Mouse (Mus musculus) forebrain, embryonic 13.5 days (tissue): ENCODE results near the gene Inpp5e. TPM values are rescaled to one million over a fixed set of nuclear protein-coding genes. Genes with fewer than 3 reads are reported as not detected.

Source experiments
- ATAC-seq: fragments of 200-750 bp; cut with Nextera tagmentation; 2 replicates; pipeline ENCODE4 v1.8.0; 2017
- H3K27ac ChIP-seq: fragments of 300-500 bp; sonication (generic); 2 replicates; pipeline ENCODE4 v1.5.1; 2015; ENCODE audit warnings: inconsistent platforms, mild to moderate bottlenecking, moderate library complexity
- H3K27me3 ChIP-seq: fragments of 300-500 bp; sonication (generic); 2 replicates; pipeline ENCODE4 v1.6.1; 2015; ENCODE audit warnings: mild to moderate bottlenecking, inconsistent platforms
- H3K36me3 ChIP-seq: fragments of 300-500 bp; sonication (generic); 2 replicates; pipeline ENCODE4 v1.6.1; 2015; ENCODE audit warnings: mild to moderate bottlenecking, inconsistent platforms; ENCODE audit not compliant: poor library complexity, severe bottlenecking
- H3K4me1 ChIP-seq: fragments of 300-500 bp; sonication (generic); 2 replicates; pipeline ENCODE4 v1.6.1; 2015; ENCODE audit warnings: inconsistent platforms
- H3K4me2 ChIP-seq: fragments of 300-500 bp; sonication (generic); 2 replicates; pipeline ENCODE4 v1.6.1; 2015; ENCODE audit warnings: inconsistent platforms, mild to moderate bottlenecking, moderate library complexity
- H3K4me3 ChIP-seq: fragments of 300-500 bp; sonication (generic); 2 replicates; pipeline ENCODE4 v1.5.1; 2015; ENCODE audit warnings: mild to moderate bottlenecking, inconsistent platforms
- H3K9ac ChIP-seq: fragments of 300-500 bp; sonication (generic); 2 replicates; pipeline ENCODE4 v1.6.1; 2015; ENCODE audit warnings: mild to moderate bottlenecking, inconsistent platforms
- H3K9me3 ChIP-seq: fragments of 300-500 bp; sonication (generic); replicated peaks from 2 replicates; pipeline ENCODE4 v1.6.1; 2016; ENCODE audit warnings: inconsistent platforms
- WGBS: fragments of 180-500 bp; shearing (Covaris S2); methylation state at CpG from one replicate; pipeline ENCODE4 v1.1.7; 2015; 5-methylcytosine and 5-hydroxymethylcytosine counted together
- polyA plus RNA-seq: library from polyadenylated mRNA; unstranded; fragments of >200 nt; fragmentation: Nextera tagmentation; extraction: Ambion mirVana; gene quantifications from 2 replicates; pipeline ENCODE4 v1.2.1, GENCODE M21; 2015

Gene Inpp5e
- polyA plus RNA-seq, 1 experiment from 2014 or later = 19.8 TPM

DNA sequence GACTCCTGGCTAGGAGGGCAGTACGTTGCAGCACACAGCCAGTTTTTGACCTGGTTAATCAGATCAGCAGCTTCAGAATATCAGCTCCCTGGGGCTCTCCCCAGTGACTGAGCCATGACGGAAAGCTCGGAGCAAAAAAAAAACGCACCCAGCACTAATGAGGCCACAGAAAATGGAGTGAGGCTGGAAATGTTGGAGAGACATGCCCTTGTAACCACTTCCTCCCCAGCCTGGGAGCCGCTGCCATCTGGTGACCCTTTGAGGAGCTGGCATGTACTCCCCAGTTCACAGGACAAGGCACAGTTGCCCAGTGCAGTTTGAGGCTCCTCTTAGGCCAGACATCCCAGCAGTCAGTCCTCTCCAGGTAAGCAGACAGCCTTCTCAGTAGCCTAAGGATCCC, 1.1 kb upstream of the Inpp5e start:
- no peak for ATAC-seq
- no peak overlapping the region for H3K27ac ChIP-seq
- H3K9ac ChIP-seq = no peak overlapping the region
- H3K36me3 ChIP-seq = peaks cover 61% of the 10 kb centered on the region
- WGBS = 71% methylated on average over 5 of the region's 5 CpGs
- no peak overlapping the region for H3K4me2 ChIP-seq
- H3K9me3 ChIP-seq = no peaks in the 10 kb centered on the region
- H3K27me3 ChIP-seq = no peaks in the 10 kb centered on the region
- H3K4me3 ChIP-seq = no peak overlapping the region
- peaks cover 39% of the 10 kb centered on the region for H3K4me1 ChIP-seq

DNA sequence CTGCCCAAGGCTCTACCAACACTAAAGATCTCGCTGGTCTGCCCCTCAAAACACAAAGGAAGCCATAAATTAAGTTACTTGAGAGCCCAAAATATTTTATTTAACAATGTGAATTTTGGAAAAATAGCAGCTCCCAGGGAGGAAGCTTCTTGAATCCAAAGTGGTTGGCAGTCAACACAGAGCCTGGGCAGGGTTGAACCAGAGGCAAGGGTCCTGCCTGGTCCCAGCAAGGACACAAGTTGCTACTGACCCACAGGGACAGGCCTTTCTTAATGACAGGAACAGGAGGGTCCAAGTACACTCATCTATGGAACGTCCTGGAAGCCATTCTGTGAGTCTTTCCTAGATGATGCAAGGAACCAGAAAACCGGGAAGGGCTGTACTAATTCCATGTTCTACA, 359 bp upstream of the Inpp5e start:
- Histone ChIP-seq H3K4me3 (peak overlapping the region; percentile 93), H3K27me3 (no peaks in the 10 kb centered on the region), H3K9ac (peak overlapping the region; percentile 94), H3K27ac (no peak overlapping the region), H3K4me1 (peaks cover 41% of the 10 kb centered on the region), H3K9me3 (no peaks in the 10 kb centered on the region), H3K36me3 (peaks cover 54% of the 10 kb centered on the region), H3K4me2 (peak overlapping the region; percentile 91)
- WGBS = 62% methylated on average over 3 of the region's 3 CpGs
- peak; percentile 25; the same call in 1 of the 2 replicates for ATAC-seq

DNA sequence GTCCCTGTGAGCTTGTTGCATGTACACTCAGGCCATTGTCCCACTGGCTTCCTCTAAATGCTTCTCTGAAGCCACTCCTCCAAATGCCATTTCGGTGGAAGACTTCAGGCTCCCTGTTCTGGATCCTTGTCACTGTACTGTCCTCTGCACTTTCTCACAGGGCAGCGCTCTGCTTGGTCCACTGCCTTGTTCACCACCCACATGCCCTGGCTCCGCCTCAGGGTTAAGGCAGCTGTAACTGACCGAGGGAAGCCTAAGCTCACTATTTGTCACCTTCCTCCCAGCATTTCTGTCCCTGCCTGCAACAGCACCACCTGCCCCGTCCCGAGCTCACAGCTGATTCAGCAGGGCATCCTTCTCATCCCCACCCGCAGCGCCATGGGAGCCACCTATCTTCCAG, 5.7 kb downstream of the Inpp5e start:
- H3K9ac ChIP-seq = no peak overlapping the region
- H3K4me1 ChIP-seq = peaks cover 34% of the 10 kb centered on the region
- H3K4me3 ChIP-seq = no peak overlapping the region
- peaks cover 48% of the 10 kb centered on the region for H3K36me3 ChIP-seq
- no peaks in the 10 kb centered on the region for H3K9me3 ChIP-seq
- no peaks in the 10 kb centered on the region for H3K27me3 ChIP-seq
- H3K4me2 ChIP-seq = no peak overlapping the region
- 83% methylated on average over 8 of the region's 8 CpGs for WGBS
- ATAC-seq = no peak
- H3K27ac ChIP-seq = no peak overlapping the region

DNA sequence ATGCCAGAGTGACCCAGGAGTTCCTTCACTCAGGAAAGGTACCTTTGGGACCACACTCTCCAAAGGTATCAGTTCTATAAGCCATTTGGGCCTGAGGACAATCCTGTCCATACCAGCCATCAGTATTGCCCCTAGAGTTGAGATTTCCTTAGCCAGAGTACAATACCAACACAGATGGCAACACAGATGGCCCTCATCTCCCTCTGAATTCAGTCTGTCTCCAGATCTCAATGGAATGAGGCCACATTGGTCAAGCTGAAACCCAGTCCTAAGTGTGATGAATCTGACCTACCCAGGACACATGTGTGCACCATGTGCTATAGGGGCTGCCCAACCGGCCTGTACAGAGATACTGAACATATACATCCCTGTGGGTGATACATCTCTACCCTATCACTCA, 6.7 kb downstream of the Inpp5e start:
- H3K4me2 ChIP-seq = no peak overlapping the region
- 89% methylated on average over 1 of the region's 1 CpGs for WGBS
- ATAC-seq = no peak
- H3K4me3 ChIP-seq = no peak overlapping the region
- no peak overlapping the region for H3K27ac ChIP-seq
- H3K4me1 ChIP-seq = peaks cover 24% of the 10 kb centered on the region
- no peak overlapping the region for H3K9ac ChIP-seq
- no peaks in the 10 kb centered on the region for H3K9me3 ChIP-seq
- peaks cover 58% of the 10 kb centered on the region for H3K36me3 ChIP-seq
- H3K27me3 ChIP-seq = no peaks in the 10 kb centered on the region

DNA sequence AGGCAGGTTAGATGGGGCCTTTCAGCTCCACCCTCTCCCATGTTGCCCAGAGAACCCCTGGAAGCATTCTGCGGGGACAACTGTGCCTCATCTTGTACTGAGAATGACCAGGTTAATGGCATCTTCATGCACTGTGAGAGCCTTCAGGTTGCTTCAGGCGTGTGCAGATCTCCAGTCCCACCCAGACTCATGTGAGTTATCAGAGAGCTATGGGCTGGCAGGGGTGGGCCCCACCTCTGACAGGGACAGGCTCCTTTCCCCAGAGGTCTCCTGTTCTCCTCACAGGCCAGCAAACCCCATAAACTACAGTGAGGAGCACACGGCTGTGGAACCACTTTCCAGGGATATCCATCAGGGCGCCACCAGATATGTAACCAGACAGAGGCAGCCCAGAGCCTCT, 8.0 kb downstream of the Inpp5e start:
- 88% methylated on average over 4 of the region's 4 CpGs for WGBS
- peaks cover 63% of the 10 kb centered on the region for H3K36me3 ChIP-seq

DNA sequence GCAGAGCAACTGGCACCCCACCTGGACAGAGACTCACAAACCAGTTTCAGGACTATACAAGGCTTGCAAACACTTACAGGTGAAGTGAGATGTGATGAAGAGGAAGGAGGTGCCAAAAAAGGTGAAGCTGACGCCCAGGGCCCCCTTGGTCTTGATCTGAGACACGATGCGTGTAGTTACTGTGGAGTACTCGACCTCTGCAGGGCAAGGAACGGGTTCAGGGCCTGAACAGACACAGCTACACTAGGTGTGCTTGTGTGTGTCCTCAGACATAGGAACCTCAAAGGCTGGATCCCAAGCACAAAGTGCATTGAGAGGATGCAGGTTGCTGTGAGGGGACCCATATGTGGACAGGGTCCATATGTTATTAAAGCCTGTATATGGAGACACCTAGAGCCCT, 8.7 kb downstream of the Inpp5e start:
- Histone ChIP-seq H3K27me3 (no peaks in the 10 kb centered on the region), H3K36me3 (peaks cover 68% of the 10 kb centered on the region), H3K9me3 (no peaks in the 10 kb centered on the region), H3K4me2 (no peak overlapping the region), H3K27ac (no peak overlapping the region), H3K4me3 (no peak overlapping the region), H3K9ac (no peak overlapping the region), H3K4me1 (peaks cover 4% of the 10 kb centered on the region)
- no peak for ATAC-seq
- 84% methylated on average over 5 of the region's 5 CpGs for WGBS

More for the DNA sequence above, 8.0 kb downstream of the Inpp5e start:
- Histone ChIP-seq H3K4me2 (no peak overlapping the region), H3K4me3 (no peak overlapping the region), H3K27me3 (no peaks in the 10 kb centered on the region), H3K27ac (no peak overlapping the region), H3K9me3 (no peaks in the 10 kb centered on the region), H3K4me1 (peaks cover 11% of the 10 kb centered on the region), H3K9ac (no peak overlapping the region)
- ATAC-seq = no peak

DNA sequence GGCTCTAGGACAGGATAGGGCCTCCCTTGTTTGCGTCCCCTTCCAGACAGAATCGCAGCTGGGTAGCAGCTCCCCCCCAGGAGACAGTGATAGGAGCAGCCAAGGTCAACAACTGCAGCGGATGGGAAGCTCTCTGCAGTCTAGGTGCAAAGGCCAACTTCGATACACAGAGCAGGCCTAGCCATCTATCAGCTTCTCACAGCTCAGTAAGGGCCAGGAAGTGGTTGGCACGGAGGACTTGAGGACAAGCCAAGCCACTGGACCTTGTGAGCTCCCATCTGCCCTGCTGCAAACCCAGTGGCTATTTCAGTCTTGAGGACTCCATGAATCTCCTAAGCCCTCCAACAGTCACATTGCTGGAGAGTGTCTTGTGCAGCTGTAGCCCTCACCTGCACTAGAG, 9.4 kb downstream of the Inpp5e start:
- WGBS = 84% methylated on average over 5 of the region's 5 CpGs
- Histone ChIP-seq H3K4me2 (no peak overlapping the region), H3K9ac (no peak overlapping the region), H3K9me3 (no peaks in the 10 kb centered on the region), H3K27me3 (no peaks in the 10 kb centered on the region), H3K4me1 (no peaks in the 10 kb centered on the region), H3K4me3 (no peak overlapping the region), H3K36me3 (peaks cover 74% of the 10 kb centered on the region), H3K27ac (no peak overlapping the region)
- ATAC-seq = 0 out of 2 replicates have a peak, but pooled peaks have one; percentile 10

DNA sequence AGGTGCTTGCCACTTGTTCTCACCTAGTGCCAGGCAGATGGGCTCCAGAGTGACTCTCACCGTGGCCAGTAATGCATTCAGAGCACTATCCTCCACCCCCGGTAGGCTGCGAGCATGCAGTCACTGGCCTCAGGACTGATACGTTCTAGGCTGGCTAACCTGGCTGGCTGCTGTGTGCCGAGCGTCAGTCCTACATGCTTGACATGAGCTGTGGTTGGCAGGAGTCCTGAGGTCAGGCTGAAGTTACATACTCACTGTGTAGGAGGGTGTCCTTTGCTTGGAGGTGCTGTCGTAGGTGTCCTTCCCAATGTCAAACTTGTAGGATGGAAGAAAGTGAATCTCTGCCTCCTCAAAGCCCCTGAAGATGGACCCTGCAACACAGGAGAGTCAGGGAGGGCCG, 10.0 kb downstream of the Inpp5e start:
- Histone ChIP-seq H3K4me2 (no peak overlapping the region), H3K4me1 (no peaks in the 10 kb centered on the region), H3K4me3 (no peak overlapping the region), H3K27me3 (no peaks in the 10 kb centered on the region), H3K36me3 (peaks cover 81% of the 10 kb centered on the region), H3K9me3 (no peaks in the 10 kb centered on the region), H3K9ac (0 out of 2 replicates have a peak overlapping the region, but pooled peaks have one; percentile 2), H3K27ac (no peak overlapping the region)
- 94% methylated on average over 8 of the region's 8 CpGs for WGBS
- no peak for ATAC-seq

DNA sequence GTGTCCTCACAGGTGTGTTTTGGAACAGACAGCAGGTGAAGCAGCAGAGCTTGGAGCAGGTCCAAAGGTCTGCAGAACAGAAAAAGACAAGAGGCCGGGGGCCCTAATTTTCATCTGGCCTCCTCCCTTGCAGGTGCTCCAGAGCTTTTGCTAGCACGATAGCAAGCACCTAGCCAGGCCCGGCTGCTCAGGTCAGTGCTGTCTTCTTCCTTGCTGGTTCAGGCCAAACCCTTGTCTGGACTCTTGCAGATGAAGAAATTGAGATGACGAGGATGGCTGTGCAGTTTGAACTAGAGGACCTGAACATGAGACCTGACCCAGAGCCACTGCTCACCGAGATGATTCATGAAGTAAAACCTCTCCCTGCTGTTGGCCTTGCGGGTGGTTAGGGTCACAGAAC, 17.4 kb downstream of the Inpp5e start:
- no peak overlapping the region for H3K4me3 ChIP-seq
- H3K9me3 ChIP-seq = no peaks in the 10 kb centered on the region
- H3K4me1 ChIP-seq = peaks cover 25% of the 10 kb centered on the region
- H3K27ac ChIP-seq = no peak overlapping the region
- H3K4me2 ChIP-seq = no peak overlapping the region
- peaks cover 75% of the 10 kb centered on the region for H3K36me3 ChIP-seq
- H3K9ac ChIP-seq = no peak overlapping the region
- H3K27me3 ChIP-seq = no peaks in the 10 kb centered on the region
- 91% methylated on average over 6 of the region's 6 CpGs for WGBS
- ATAC-seq = no peak

DNA sequence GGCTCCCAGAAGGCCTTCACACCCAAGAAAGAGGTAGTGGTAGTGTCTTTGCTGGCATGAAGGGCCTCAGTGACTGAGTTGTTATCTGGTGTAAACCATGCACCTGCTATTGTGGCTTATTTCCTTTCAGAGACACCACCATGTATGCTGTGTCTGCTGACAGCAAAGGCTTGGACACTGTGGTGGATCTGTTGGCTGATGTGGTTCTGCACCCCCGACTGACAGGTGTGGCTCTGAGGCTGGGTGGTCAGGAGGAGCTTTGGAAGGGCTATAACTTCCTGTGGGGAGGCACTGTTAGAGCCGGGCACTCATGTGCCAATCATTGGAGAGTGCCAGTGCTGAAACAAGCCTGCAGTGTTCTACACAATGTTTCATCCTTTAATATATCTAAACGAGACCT, 18.0 kb downstream of the Inpp5e start:
- Histone ChIP-seq H3K4me1 (peaks cover 25% of the 10 kb centered on the region), H3K27me3 (no peaks in the 10 kb centered on the region), H3K9ac (no peak overlapping the region), H3K4me3 (no peak overlapping the region), H3K36me3 (peaks cover 75% of the 10 kb centered on the region), H3K4me2 (0 out of 2 replicates have a peak overlapping the region, but pooled peaks have one; percentile 5), H3K27ac (no peak overlapping the region), H3K9me3 (no peaks in the 10 kb centered on the region)
- WGBS = 89% methylated on average over 3 of the region's 3 CpGs
- no peak for ATAC-seq

DNA sequence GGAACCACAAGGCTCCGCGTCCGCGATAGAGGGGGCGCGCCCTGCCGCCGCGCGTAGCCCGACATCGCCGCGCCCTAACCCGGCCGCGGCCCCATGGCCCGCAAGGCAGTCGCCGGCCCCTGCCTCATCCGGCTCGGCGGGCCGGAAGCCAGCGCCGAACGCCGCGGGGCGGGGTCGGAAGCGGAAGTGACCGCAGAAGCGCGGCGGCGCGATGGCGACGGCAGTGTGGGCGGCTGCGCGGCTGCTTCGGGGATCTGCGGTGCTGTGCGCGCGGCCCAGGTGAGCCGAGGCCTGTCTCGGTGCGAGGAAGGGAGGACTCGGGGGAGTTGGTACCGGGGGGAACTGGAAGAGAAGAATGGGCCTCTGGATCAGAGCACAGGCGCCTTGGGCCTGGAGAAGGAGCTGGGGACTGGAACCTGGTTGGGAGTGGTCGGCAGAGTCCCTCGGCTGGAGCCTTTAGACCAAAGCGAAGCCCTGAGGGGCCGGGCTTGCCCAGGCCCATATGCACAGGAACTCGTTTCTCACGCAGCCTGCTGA, 19.8 kb downstream of the Inpp5e start, which contains the start of the genes Entr1 and Pmpca:
Entr1 (minus strand) TSS at position 163 of the 537 bp plus-strand sequence.
Pmpca (plus strand) TSS at position 186 of the 537 bp plus-strand sequence.
- peaks cover 75% of the 10 kb centered on the region for H3K36me3 ChIP-seq
- peak; percentile 92 for ATAC-seq

DNA sequence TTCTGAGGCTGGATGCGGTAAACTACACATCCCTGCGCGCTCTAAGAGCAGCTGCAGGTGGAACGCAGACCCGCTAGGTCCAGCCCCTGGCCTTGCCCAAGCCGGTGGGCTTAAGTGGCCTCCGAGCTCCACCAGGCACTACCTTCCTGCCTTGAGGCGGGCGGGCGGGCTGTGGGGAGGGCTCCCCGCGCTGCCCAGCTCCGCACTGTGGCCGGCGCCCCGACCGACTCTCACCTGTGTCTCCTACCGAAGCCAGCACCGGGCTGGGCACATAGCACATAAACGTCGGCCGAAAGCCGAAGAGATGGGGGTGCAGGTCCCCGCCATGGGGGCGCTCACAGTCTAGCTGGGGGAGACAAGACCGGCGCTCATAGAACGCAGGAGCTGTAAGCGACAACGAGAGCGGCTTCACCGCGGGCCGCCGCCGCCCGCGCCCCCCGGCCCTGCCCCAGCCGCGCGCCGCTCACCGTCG, 20.3 kb downstream of the Inpp5e start:
- H3K4me2 ChIP-seq = peak overlapping the region; percentile 99
- peak overlapping the region; percentile 59 for H3K27ac ChIP-seq
- WGBS = under 1% methylated on average over 37 of the region's 45 CpGs
- H3K36me3 ChIP-seq = peaks cover 75% of the 10 kb centered on the region
- H3K9ac ChIP-seq = peak overlapping the region; percentile 96
- H3K27me3 ChIP-seq = no peaks in the 10 kb centered on the region
- ATAC-seq = peak; percentile 60
- H3K4me1 ChIP-seq = peaks cover 25% of the 10 kb centered on the region
- peak overlapping the region; percentile 95 for H3K4me3 ChIP-seq
- H3K9me3 ChIP-seq = no peaks in the 10 kb centered on the region

More for the DNA sequence above, 19.8 kb downstream of the Inpp5e start, which contains the start of the genes Entr1 and Pmpca:
- H3K4me2 ChIP-seq = peak within 1 kb of the TSS; percentile 99
- H3K27ac ChIP-seq = peak within 1 kb of the TSS; percentile 59
- peaks cover 25% of the 10 kb centered on the region for H3K4me1 ChIP-seq
- H3K9ac ChIP-seq = peak within 1 kb of the TSS; percentile 96
- WGBS = under 1% methylated on average over 52 of the region's 60 CpGs
- peak within 1 kb of the TSS; percentile 95 for H3K4me3 ChIP-seq
- no peaks in the 10 kb centered on the region for H3K9me3 ChIP-seq
- no peaks in the 10 kb centered on the region for H3K27me3 ChIP-seq

DNA sequence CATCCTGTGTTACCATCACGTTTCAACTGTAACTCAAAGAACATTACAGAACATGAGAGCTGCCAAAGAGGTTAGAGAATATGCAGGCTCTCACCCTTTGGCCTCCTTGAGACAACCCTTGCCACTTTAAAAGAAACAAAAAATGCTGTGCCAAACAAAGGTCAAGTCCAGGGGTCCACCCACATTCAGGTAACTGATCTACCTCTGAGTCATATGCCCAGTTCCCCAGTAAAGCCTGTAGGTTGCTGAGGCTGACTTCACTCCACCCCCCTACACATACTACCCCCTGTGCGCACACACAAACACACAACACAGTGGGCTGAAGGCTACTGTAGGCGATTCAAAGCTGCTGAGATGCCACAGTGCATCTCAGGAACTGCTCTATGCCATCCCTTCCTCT, 21.3 kb downstream of the Inpp5e start:
- no peak for ATAC-seq
- Histone ChIP-seq H3K36me3 (peaks cover 75% of the 10 kb centered on the region), H3K4me2 (peak overlapping the region; percentile 99), H3K9ac (peak overlapping the region; percentile 96; the same call in 1 of the 2 replicates), H3K4me1 (peaks cover 25% of the 10 kb centered on the region), H3K27me3 (no peaks in the 10 kb centered on the region), H3K4me3 (peak overlapping the region; percentile 95), H3K9me3 (no peaks in the 10 kb centered on the region), H3K27ac (no peak overlapping the region)
- WGBS = 86% methylated on average over 3 of the region's 3 CpGs
